ENCODE assay signal across 18 mouse cellular contexts in genomic region chr11:118168714-118169113, GRCm38 (mm10). TPM values are rescaled to one million over a fixed set of nuclear protein-coding genes. Genes with fewer than 3 reads are reported as not detected.
"Had no signal": no experiment of that assay in that cellular context is flagged by ENCODE, and none has a peak within 500 bp of the region (broad histone marks: within the 10 kb centered on the region; RNA-seq: fewer than 3 reads in every experiment).

No protein-coding gene starts in this region.

- H3K4me3 ChIP-seq: kidney, embryonic 15.5 days; limb, embryonic 13.5 days; megakaryocyte, embryonic 14.5 days; midbrain, embryonic 15.5 days; neural tube, embryonic 13.5 days had no signal

- DNase-seq: kidney, postnatal 14 days; layer of hippocampus, postnatal 36 days; lung, embryonic 14.5 days; lung, postnatal 10 days; retina, postnatal 1 day; right cerebral cortex, postnatal 4 days; spleen, adult 18-20 months; thymus, adult 18-20 months; thymus, postnatal 14 days had no signal

- H3K9me3 ChIP-seq: kidney, embryonic 15.5 days; limb, embryonic 13.5 days; megakaryocyte, embryonic 14.5 days; midbrain, embryonic 15.5 days; neural tube, embryonic 13.5 days had no signal

- H3K4me2 ChIP-seq: kidney, embryonic 15.5 days; limb, embryonic 13.5 days; liver, embryonic 11.5 days; lung, embryonic 14.5 days; midbrain, embryonic 11.5 days; midbrain, embryonic 15.5 days; neural tube, embryonic 13.5 days had no signal

- ATAC-seq: midbrain, embryonic 15.5 days had no signal

- H3K9ac ChIP-seq: kidney, embryonic 15.5 days; limb, embryonic 13.5 days; lung, embryonic 14.5 days; midbrain, embryonic 15.5 days; neural tube, embryonic 13.5 days had no signal

- H3K27me3 ChIP-seq: kidney, embryonic 15.5 days; limb, embryonic 13.5 days; midbrain, embryonic 15.5 days; neural tube, embryonic 13.5 days had no signal

- H3K27ac ChIP-seq: kidney, embryonic 15.5 days; macrophage; midbrain, embryonic 15.5 days; neural tube, embryonic 13.5 days had no signal

RNA-seq across cellular contexts. Expression of gene Dnah17, which starts 38.3 kb away (rescaled TPM):
- total RNA-seq: monocyte, adult 5-6 weeks had no signal
